Mouse (Mus musculus) stomach, embryonic 16.5 days (tissue): ENCODE measurements around the gene Olfr1338. TPM values are rescaled to one million over a fixed set of nuclear protein-coding genes. Genes with fewer than 3 reads are reported as not detected.

Source experiments
- ATAC-seq: fragments of 200-750 bp; cut with Nextera tagmentation; 2 replicates; pipeline ENCODE4 v1.8.0; 2017; ENCODE audit warnings: moderate number of reproducible peaks, moderate TSS enrichment; ENCODE audit not compliant: insufficient read depth, low FRiP score
- H3K27ac ChIP-seq: fragments of 300-500 bp; sonication (generic); 2 replicates; pipeline ENCODE4 v1.5.1; 2014; ENCODE audit warnings: low read length
- H3K27me3 ChIP-seq: fragments of 300-500 bp; sonication (generic); 2 replicates; pipeline ENCODE4 v1.6.1; 2014; ENCODE audit warnings: low read length, control low read depth, mixed read lengths; ENCODE audit not compliant: control insufficient read depth, insufficient read depth
- H3K36me3 ChIP-seq: fragments of 300-500 bp; sonication (generic); 2 replicates; pipeline ENCODE4 v1.6.1; 2014; ENCODE audit warnings: low read length; ENCODE audit not compliant: control insufficient read depth, insufficient read depth
- H3K4me1 ChIP-seq: fragments of 300-500 bp; sonication (generic); 2 replicates; pipeline ENCODE4 v1.6.1; 2014; ENCODE audit warnings: low read length, control low read depth, mixed read lengths; ENCODE audit not compliant: control insufficient read depth, insufficient read depth
- H3K4me2 ChIP-seq: fragments of 300-500 bp; sonication (generic); 2 replicates; pipeline ENCODE4 v1.6.1; 2014; ENCODE audit warnings: low read depth, low read length, mixed read lengths
- H3K4me3 ChIP-seq: fragments of 300-500 bp; sonication (generic); replicated peaks from 2 replicates; pipeline ENCODE4 v1.5.1; 2014; ENCODE audit warnings: mild to moderate bottlenecking, low read length
- H3K9ac ChIP-seq: fragments of 300-500 bp; sonication (generic); 2 replicates; pipeline ENCODE4 v1.6.1; 2014; ENCODE audit warnings: low read length
- H3K9me3 ChIP-seq: fragments of 300-500 bp; sonication (generic); replicated peaks from 2 replicates; pipeline ENCODE4 v1.6.1; 2016; ENCODE audit warnings: low read length, control low read depth; ENCODE audit not compliant: control insufficient read depth
- WGBS: fragments of 180-500 bp; shearing (Covaris S2); extraction: QIAGEN DNeasy Blood & Tissue Kit; methylation state at CpG from one replicate; pipeline ENCODE4 v1.1.7; 2014; 5-methylcytosine and 5-hydroxymethylcytosine counted together
- polyA plus RNA-seq: library from polyadenylated mRNA; unstranded; fragments of >200 nt; fragmentation: Nextera tagmentation; extraction: Ambion mirVana; gene quantifications from 2 replicates; pipeline ENCODE4 v1.2.1, GENCODE M21; 2015

Gene Olfr1338
- polyA plus RNA-seq, 1 experiment from 2014 or later, result not detected

- 54% methylated on average over 1 of the region's 1 CpGs for WGBS
- no peak overlapping the region for H3K27ac ChIP-seq
- no peak overlapping the region for H3K4me3 ChIP-seq
- ATAC-seq, result no peak
- no peaks in the 10 kb centered on the region for H3K9me3 ChIP-seq
- no peak overlapping the region for H3K4me2 ChIP-seq
- H3K36me3 ChIP-seq, result no peaks in the 10 kb centered on the region
- H3K9ac ChIP-seq, result no peak overlapping the region
- no peaks in the 10 kb centered on the region for H3K4me1 ChIP-seq
- no peaks in the 10 kb centered on the region for H3K27me3 ChIP-seq
Measured at GRCm38 (mm10) chr4:118711656-118712055, 46.9 kb downstream of the Olfr1338 start.

GRCm38 (mm10) chr4:118708086-118708485 lies 50.5 kb downstream of the Olfr1338 start:
- H3K4me1 ChIP-seq, result no peaks in the 10 kb centered on the region
- H3K9me3 ChIP-seq, result no peaks in the 10 kb centered on the region
- no peaks in the 10 kb centered on the region for H3K36me3 ChIP-seq
- H3K27ac ChIP-seq, result no peak overlapping the region
- WGBS, result 75% methylated on average over 5 of the region's 5 CpGs
- no peaks in the 10 kb centered on the region for H3K27me3 ChIP-seq
- no peak for ATAC-seq
- H3K4me3 ChIP-seq, result no peak overlapping the region
- H3K4me2 ChIP-seq, result no peak overlapping the region
- no peak overlapping the region for H3K9ac ChIP-seq

- WGBS, result 72% methylated on average over 3 of the region's 3 CpGs
- Histone ChIP-seq H3K4me3 (no peak within 1 kb of the TSS), H3K9ac (no peak within 1 kb of the TSS), H3K27ac (no peak within 1 kb of the TSS), H3K27me3 (no peaks in the 10 kb centered on the region), H3K4me1 (no peaks in the 10 kb centered on the region), H3K36me3 (no peaks in the 10 kb centered on the region), H3K9me3 (no peaks in the 10 kb centered on the region), H3K4me2 (no peak within 1 kb of the TSS)
- no peak for ATAC-seq
Measured at GRCm38 (mm10) chr4:118703223-118703622, 55.3 kb downstream of the Olfr1338 start, which contains the start of gene Olfr1341. Gene Olfr1341, plus strand, starts transcription at chr4:118703523.

Other genes with a start within 250 kb of the Olfr1338 start
- 31.8 and 36.6 TPM in 2 replicates for gene 2610528J11Rik, start 231.7 kb downstream of the Olfr1338 start, polyA plus RNA-seq
- 16.7 and 24.0 TPM in 2 replicates for gene Tmem125, start 214.7 kb downstream of the Olfr1338 start, polyA plus RNA-seq
- 0.25 TPM in 2 replicates for gene Cfap57, start 138.0 kb downstream of the Olfr1338 start, polyA plus RNA-seq
- 117 and 120 TPM in 2 replicates for gene Ebna1bp2, start 137.9 kb downstream of the Olfr1338 start, polyA plus RNA-seq
- not detected in 2 replicates for gene Olfr62, start 99.8 kb downstream of the Olfr1338 start, polyA plus RNA-seq
- not detected in 2 replicates for gene Olfr1342, start 66.0 kb downstream of the Olfr1338 start, polyA plus RNA-seq
- gene Olfr1341, start 55.2 kb downstream of the Olfr1338 start, polyA plus RNA-seq, result not detected in 2 replicates
- gene Olfr1340, start 38.6 kb downstream of the Olfr1338 start, polyA plus RNA-seq, result not detected in 2 replicates
- gene Olfr1339, start 26.6 kb downstream of the Olfr1338 start, polyA plus RNA-seq, result not detected in 2 replicates
- gene Olfr1337, start 23.8 kb upstream of the Olfr1338 start, polyA plus RNA-seq, result not detected in 2 replicates
- gene Olfr1335, start 51.2 kb upstream of the Olfr1338 start, polyA plus RNA-seq, result not detected in 2 replicates
- not detected in 2 replicates for gene Olfr1333, start 77.5 kb upstream of the Olfr1338 start, polyA plus RNA-seq
- not detected in 2 replicates for gene Olfr1331, start 105.9 kb upstream of the Olfr1338 start, polyA plus RNA-seq
- not detected in 2 replicates for gene Olfr1330, start 129.9 kb upstream of the Olfr1338 start, polyA plus RNA-seq
- not detected in 2 replicates for gene Olfr1329, start 158.7 kb upstream of the Olfr1338 start, polyA plus RNA-seq
- gene Olfr1328, start 179.9 kb upstream of the Olfr1338 start, polyA plus RNA-seq, result not detected in 2 replicates
- gene Lao1, start 202.8 kb upstream of the Olfr1338 start, polyA plus RNA-seq, result not detected in 2 replicates